17 mouse cellular contexts compared by ENCODE assay signal in the genomic region with DNA sequence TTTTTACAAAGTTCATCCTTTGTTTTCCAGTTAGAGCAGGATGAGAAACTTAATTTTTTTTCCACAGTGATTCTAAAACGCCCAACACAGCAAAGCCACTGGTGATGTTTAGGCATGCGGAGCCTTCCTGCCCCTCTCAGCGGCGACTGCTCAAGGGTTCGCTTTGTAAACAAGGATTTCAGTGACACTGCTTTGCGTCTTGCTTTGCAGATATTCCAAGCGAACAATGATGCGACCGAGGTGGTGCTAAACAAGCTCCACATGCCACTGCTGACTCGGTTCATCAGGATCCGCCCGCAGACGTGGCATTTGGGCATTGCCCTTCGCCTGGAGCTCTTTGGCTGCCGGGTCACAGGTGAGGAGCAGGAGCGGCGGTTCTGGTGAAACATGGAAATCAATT. TPM values are rescaled to one million over a fixed set of nuclear protein-coding genes. Genes with fewer than 3 reads are reported as not detected.
DNase-seq lines count a peak whose midpoint lies in the region; ATAC-seq lines count a peak whose summit lies in the region.
"Had no signal": no experiment of that assay in that cellular context is flagged by ENCODE, and none has a peak within 500 bp of the region (broad histone marks: within the 10 kb centered on the region; RNA-seq: fewer than 3 reads in every experiment).

No protein-coding gene starts in this region.

- H3K4me1 ChIP-seq in heart, embryonic 13.5 days: peaks cover 13% of the 10 kb centered on the region
- peaks cover 9% of the 10 kb centered on the region for H3K4me1 ChIP-seq in lung, embryonic 16.5 days (replicated peaks; ENCODE audit: control insufficient read depth, insufficient read depth, low read length)
- H3K4me1 ChIP-seq in embryonic facial prominence, embryonic 13.5 days: peaks cover 34% of the 10 kb centered on the region
- H3K4me1 ChIP-seq: forebrain, embryonic 12.5 days had no signal

- H3K27ac ChIP-seq in heart, embryonic 13.5 days (replicated peaks): no peak overlapping the region
- no peak overlapping the region for H3K27ac ChIP-seq in lung, embryonic 16.5 days (ENCODE audit: low read length)
- 0 out of 2 replicates have a peak overlapping the region, but pooled peaks have one; percentile 8 for H3K27ac ChIP-seq in embryonic facial prominence, embryonic 13.5 days
- H3K27ac ChIP-seq: forebrain, embryonic 12.5 days; hindbrain, embryonic 14.5 days had no signal

- no peak for DNase-seq in heart, adult 9 months (ENCODE audit: low spot score in 2 of 2)
- DNase-seq in lung, postnatal 14 days: no peak
- DNase-seq in frontal cortex, postnatal 25 days (ENCODE audit: low spot score in 2 of 2): no peak
- DNase-seq in adrenal gland, adult 2 months: no peak
- DNase-seq: adrenal gland, postnatal 14 days; cerebellum, adult 18-20 months; cerebellum, postnatal 10 days; gastrocnemius, postnatal 14 days; heart, postnatal 10 days had no signal

- no peaks in the 10 kb centered on the region for H3K27me3 ChIP-seq in heart, embryonic 13.5 days (replicated peaks)
- H3K27me3 ChIP-seq in lung, embryonic 16.5 days (ENCODE audit: control insufficient read depth, insufficient read depth, low read depth, low read length): no peaks in the 10 kb centered on the region
- H3K27me3 ChIP-seq in embryonic facial prominence, embryonic 13.5 days: 0 out of 2 replicates have a peak, but pooled peaks cover 10% of the 10 kb centered on the region

- H3K9ac ChIP-seq in heart, embryonic 13.5 days: no peak overlapping the region
- H3K9ac ChIP-seq in lung, embryonic 16.5 days (ENCODE audit: low read length): no peak overlapping the region
- H3K9ac ChIP-seq in embryonic facial prominence, embryonic 13.5 days: no peak overlapping the region
- H3K9ac ChIP-seq: forebrain, embryonic 12.5 days; hindbrain, embryonic 14.5 days had no signal

- no peak for ATAC-seq in heart, embryonic 13.5 days (ENCODE audit: extremely low read depth, insufficient number of reproducible peaks, low FRiP score, low TSS enrichment)
- peak; percentile 45; the same call in 1 of the 2 replicates for ATAC-seq in lung, embryonic 16.5 days (ENCODE audit: low read depth)
- ATAC-seq in embryonic facial prominence, embryonic 13.5 days (ENCODE audit: insufficient number of reproducible peaks, insufficient read depth, low FRiP score, low TSS enrichment, low read depth): no peak
- ATAC-seq: forebrain, embryonic 16.5 days; intestine, embryonic 16.5 days had no signal

- no peak overlapping the region for H3K4me3 ChIP-seq in heart, embryonic 13.5 days
- H3K4me3 ChIP-seq in lung, embryonic 16.5 days (ENCODE audit: low read length): no peak overlapping the region
- H3K4me3 ChIP-seq in embryonic facial prominence, embryonic 13.5 days: no peak overlapping the region
- H3K4me3 ChIP-seq: forebrain, embryonic 12.5 days had no signal

- 0 out of 2 replicates have a peak overlapping the region, but pooled peaks have one; percentile 3 for H3K4me2 ChIP-seq in heart, embryonic 13.5 days
- no peak overlapping the region for H3K4me2 ChIP-seq in lung, embryonic 16.5 days (ENCODE audit: low read depth, low read length)
- no peak overlapping the region for H3K4me2 ChIP-seq in embryonic facial prominence, embryonic 13.5 days
- H3K4me2 ChIP-seq: forebrain, embryonic 12.5 days; hindbrain, embryonic 14.5 days had no signal

- 65% methylated on average over 17 of the region's 17 CpGs for WGBS in heart, embryonic 13.5 days
- 40% methylated on average over 17 of the region's 17 CpGs for WGBS in lung, embryonic 16.5 days
- WGBS in embryonic facial prominence, embryonic 13.5 days: 74% methylated on average over 17 of the region's 17 CpGs

- H3K36me3 ChIP-seq in heart, embryonic 13.5 days: 0 out of 2 replicates have a peak, but pooled peaks cover 4% of the 10 kb centered on the region
- peaks cover 2% of the 10 kb centered on the region for H3K36me3 ChIP-seq in lung, embryonic 16.5 days (ENCODE audit: control insufficient read depth, insufficient read depth, low read length)
- H3K36me3 ChIP-seq in embryonic facial prominence, embryonic 13.5 days: peaks cover 56% of the 10 kb centered on the region
- H3K36me3 ChIP-seq: G1E had no signal

- no peaks in the 10 kb centered on the region for H3K9me3 ChIP-seq in heart, embryonic 13.5 days
- H3K9me3 ChIP-seq in lung, embryonic 16.5 days (ENCODE audit: control insufficient read depth, low read length): no peaks in the 10 kb centered on the region
- no peaks in the 10 kb centered on the region for H3K9me3 ChIP-seq in embryonic facial prominence, embryonic 13.5 days
- H3K9me3 ChIP-seq: forebrain, embryonic 12.5 days; G1E had no signal

RNA-seq across cellular contexts. Expression of gene Nrp2, which starts 57.5 kb away (rescaled TPM):
- polyA plus RNA-seq in heart, embryonic 13.5 days (2015; fragmentation: Nextera tagmentation; extraction: Ambion mirVana): 5.0 and 7.0 TPM in 2 replicates
- 11.6 and 13.3 TPM in 2 replicates for polyA plus RNA-seq in lung, embryonic 16.5 days (2015; fragmentation: Nextera tagmentation; extraction: Ambion mirVana)
- 48.3 and 51.3 TPM in 2 replicates for polyA plus RNA-seq in embryonic facial prominence, embryonic 13.5 days (2015; fragmentation: Nextera tagmentation; extraction: Ambion mirVana)
- total RNA-seq in adrenal gland, adult 2 months (2021): 10 to 100 TPM; 32.1 to 46.3 TPM
- 16.4 and 16.6 TPM in 2 replicates for polyA plus RNA-seq in adrenal gland, adult 2 months (2012; rRNA removed)
